Mouse (Mus musculus) left cerebral cortex, adult 18-20 months (tissue): ENCODE data around the gene Iqcj. TPM values are rescaled to one million over a fixed set of nuclear protein-coding genes. Genes with fewer than 3 reads are reported as not detected.
"Not testable (repeated sequence)": the region's sequence is repeated elsewhere in the genome, so short reads cannot be mapped to it uniquely, and the experiment has no call there.

Experiments
- DNase-seq, 2 experiments: peaks; one replicate each; pipeline ENCODE4 v3.0.0; 2021 to 2022; ENCODE audit warnings: low spot score in 2 of 2, mixed read lengths in 1 of 2
- total RNA-seq, 2 experiments: library from RNA; stranded (reverse); gene quantifications; 2 replicates each; pipeline ENCODE4 v1.2.3; 2021

Iqcj gene
- total RNA-seq, 2 experiments from 2014 or later, result 1.9 to 3.1 TPM

DNA sequence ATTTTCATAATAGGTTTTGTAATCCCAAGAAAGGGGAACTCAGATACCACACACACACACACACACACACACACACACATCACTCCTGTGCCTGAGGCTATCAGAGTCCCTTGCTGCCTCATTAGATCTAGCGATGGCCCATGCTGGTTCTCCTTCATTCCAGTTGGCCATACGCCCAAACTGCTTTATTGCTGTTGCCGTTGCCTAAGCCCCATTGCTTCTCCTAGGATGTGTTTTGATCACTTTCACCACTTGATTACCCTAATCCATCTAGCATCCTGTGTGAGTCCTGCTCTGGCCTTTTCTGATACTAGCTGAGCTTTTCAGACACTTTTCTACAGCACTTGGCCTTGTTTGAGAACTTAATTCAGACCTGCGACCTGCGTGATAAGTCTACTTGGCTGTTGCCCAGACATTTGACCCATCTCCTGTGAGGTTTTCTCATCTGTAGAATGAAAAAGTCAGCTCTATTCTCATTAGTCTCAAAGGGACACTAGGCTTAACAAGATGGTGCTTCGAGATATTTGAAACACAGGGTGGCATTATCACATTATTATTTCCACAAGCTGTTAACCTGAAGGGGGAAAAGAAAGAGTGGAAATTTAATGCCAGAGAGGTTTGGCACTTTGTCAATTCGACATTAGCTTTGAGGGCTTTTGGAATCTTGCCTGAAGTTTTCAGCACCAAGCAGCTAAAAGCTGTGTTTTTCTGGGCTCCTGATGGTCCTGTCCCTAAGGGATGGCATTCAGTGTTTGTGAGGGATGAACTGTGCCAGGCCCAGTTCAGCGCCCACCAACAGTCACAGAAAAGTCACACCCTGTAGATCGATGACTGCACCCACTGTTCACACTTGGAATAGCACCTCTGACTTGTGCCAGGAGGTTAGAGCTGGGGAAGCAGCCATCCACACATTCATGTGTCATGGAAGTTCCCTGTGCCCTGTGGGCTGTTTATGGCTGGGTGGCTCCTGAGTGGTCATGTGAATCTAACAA, 179.7 kb downstream of the Iqcj start:
- DNase-seq, result no peak

DNA sequence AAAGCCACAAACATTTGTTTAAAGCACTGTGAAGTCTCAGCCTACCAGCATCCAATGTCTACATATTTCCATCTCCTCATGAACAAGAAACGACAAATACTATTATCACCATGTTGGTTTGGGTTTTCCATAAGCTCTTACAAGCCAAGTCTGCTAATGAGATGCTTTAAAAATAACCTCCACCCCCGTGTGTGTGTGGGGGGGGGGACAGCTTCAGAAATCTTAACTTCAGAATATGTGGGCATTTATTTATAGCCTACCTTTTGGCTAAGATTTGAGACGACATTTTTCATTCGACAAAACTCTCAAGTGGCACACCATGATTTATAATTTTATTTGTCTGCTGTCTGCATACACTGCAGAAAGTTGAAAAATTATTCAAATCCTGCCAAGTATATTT, 185.4 kb downstream of the Iqcj start:
- no peak for DNase-seq

DNA sequence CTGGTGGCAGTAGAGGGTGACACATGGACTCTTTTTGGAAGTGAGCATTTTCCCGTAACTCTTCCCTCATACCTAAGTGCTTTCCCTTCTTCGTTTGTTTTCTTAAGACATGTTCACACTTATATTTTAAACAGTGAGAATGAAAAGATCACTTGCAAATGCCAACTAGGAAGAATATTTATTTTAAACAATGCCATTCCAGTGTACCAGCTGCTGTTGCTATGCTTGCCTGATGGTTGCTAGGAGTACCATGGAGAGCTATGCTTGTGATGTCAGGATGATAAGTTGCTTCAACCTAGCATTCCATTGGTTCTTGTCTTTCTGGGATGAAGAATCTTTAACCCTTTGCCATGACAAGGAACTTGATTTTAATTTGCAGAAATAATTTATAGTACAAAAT, 193.0 kb downstream of the Iqcj start:
- no peak for DNase-seq

DNA sequence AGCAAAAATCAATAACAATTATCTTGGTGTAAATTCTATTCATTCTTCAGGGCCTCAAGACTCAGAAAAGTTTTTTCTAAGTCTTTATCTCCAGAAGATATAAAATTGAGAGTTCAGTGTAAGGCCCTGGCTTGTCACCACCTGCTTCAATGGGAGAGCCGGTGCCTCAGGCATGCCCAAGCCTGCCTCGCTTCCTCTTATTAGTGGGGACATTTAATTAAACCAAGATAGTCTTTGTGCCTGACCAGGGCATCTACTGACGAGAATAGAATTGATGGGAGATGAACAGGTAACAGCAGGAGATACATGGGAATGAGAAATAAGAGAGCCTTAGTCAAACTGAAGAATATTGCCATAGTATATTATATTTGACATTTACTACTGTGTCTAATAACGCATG, 200.1 kb downstream of the Iqcj start:
- no peak for DNase-seq

DNA sequence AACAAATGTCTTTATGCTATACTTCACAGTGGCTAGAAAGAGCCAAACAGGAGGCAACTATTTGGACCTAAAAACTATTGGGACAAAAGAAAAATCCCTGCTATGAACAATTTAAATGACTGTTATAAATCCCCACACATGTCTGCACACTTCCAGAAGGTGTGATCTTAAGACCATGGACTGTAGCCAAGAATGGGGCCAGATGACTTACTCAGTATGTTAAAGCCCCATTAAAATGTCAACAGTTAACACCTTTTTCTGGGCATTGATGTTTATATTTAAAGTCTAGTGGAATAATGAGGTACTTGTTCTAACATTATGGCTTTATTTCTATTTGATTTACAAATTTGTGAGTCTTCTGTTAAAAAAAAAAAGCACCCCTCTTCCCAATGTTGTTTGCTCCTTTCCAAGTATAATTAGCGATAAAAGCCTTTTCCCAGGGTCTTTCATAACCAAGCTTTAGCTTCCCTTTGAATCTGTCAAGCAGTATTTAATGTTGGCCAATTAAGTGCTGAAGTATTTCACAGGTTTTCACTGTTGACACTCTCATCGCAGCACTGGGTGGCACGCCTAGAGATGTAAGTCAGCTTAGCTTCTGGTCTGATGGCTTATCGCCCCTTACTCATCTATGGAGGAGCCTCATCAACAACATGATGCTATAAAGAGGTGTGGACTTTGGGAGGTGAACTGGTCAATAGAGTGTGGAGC, 204.9 kb downstream of the Iqcj start:
- no peak for DNase-seq

DNA sequence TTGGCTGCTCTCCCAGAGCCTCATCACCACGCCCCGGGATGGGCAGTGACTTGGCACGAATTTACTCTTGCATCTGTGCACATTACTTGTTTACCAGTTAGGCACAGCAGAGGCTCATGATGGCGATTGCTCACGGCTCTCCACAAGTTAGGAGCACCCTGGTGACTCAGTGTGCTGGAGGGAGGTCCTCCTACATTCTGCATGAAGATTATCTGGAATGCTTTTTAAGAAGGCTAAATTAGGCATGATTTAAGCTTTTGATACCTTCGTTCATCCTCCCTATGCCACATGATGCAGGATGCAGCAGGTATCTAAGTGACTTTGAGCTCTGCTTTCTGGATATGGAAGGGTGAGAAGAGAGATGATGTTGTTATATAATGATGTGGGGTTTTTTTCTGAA, 207.5 kb downstream of the Iqcj start:
- not testable (repeated sequence) for DNase-seq

DNA sequence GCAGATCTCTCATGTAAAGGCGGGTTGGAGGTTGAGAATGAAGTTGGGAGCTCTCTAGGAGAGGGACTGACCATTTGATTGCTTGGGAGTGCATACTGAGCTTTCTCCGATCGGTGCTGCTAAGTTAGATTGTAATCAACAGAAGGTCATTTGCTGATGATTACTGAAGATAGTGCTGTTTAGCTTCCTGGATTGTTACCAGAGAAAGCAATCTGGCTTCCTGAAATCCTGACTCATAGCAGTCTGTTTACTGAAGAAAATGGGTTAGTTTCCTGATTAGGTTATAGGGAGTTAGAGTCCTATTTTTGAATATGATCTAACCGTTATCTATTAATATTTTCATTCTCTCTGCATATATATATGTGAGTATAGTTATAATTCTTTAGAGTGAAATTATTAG, 209.3 kb downstream of the Iqcj start:
- DNase-seq, result no peak

DNA sequence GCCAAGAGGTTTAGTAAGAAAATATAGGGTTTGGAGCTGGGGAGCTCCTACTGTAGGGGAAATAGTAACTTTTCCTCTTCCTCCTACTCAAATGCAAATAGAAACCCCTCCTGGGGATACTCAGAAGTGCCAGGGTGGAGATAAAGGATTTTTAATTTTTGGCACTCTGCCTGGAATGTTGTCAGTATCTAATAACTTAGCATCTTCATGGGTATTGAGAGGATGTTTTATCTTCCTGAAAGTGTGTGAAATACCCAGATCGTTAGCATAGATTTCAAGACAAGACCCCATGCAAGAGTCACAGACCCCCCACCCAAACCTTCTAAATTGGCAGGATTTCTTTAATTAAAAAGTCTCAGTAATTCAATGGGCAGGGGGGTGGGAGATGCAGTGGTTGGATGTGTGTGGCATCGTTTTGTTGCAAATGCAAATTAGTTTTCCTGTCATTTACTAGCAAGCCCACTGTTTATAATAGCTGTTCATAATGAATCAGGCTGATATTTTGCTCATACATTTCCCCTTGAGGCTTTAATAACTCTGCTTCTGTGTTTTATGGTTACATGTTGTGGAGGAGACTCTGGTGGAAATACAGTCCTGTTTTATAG, 213.2 kb downstream of the Iqcj start:
- no peak for DNase-seq

Other genes starting within 250 kb of the Iqcj start
- gene Iqschfp, start within 50 bp of the Iqcj start, total RNA-seq, result 10 to 100 TPM; 10.2 to 15.2 TPM
- 100 to 1,000 TPM; 250 to 294 TPM for gene Schip1, start 172.6 kb downstream of the Iqcj start, total RNA-seq